Mouse (Mus musculus) megakaryocyte, embryonic 14.5 days (primary cell): ENCODE results near the gene Brms1.

Source experiments
- FLI1 ChIP-seq: IDR thresholded peaks from 2 replicates; pipeline ENCODE4 v1.6.1; 2012; ENCODE audit warnings: low read length, inconsistent platforms, mixed read lengths
- GATA1 ChIP-seq: IDR thresholded peaks from 3 replicates; pipeline ENCODE4 v1.6.1; 2012; ENCODE audit warnings: mixed read lengths, low read length, inconsistent platforms, borderline replicate concordance

GRCm38 (mm10) chr19:5037678-5038571 is 3.2 kb upstream of the Brms1 start:
- TF ChIP-seq GATA1 (no peak), FLI1 (no peak)
